Mouse (Mus musculus) kidney, postnatal 25 days (tissue): ENCODE measurements at regions not wholly inside any gene's neighbourhood (a gene's known extent, or its start where the extent isn't known, plus 50 kb on each side); places are given as distances from the start of the nearest gene placed in this dataset.
"Not testable (repeated sequence)": the region's sequence is repeated elsewhere in the genome, so short reads cannot be mapped to it uniquely, and the experiment has no call there.

ENCODE experiments used
- DNase-seq, 2 experiments: peaks; one replicate each; pipeline ENCODE4 v3.0.0; 2021; ENCODE audit warnings: mixed read lengths in 2 of 2

- DNase-seq, result no peak
Measured at GRCm38 (mm10) chr3:157371509-157371908, 162.5 kb upstream of the Zranb2 start.

GRCm38 (mm10) chr3:157373333-157373732 lies 160.6 kb upstream of the Zranb2 start:
- DNase-seq, result no peak

GRCm38 (mm10) chr3:157374178-157374577 lies 159.8 kb upstream of the Zranb2 start:
- DNase-seq, result no peak

GRCm38 (mm10) chr3:157377531-157377930 lies 156.4 kb upstream of the Zranb2 start:
- no peak for DNase-seq

- DNase-seq, result no peak
Measured at GRCm38 (mm10) chr3:157378127-157378526, 155.8 kb upstream of the Zranb2 start.

- no peak for DNase-seq
Measured at GRCm38 (mm10) chr3:157391835-157392234, 142.1 kb upstream of the Zranb2 start.

GRCm38 (mm10) chr3:157393903-157394302 lies 140.1 kb upstream of the Zranb2 start:
- DNase-seq, result no peak

GRCm38 (mm10) chr3:157399909-157400308 lies 134.1 kb upstream of the Zranb2 start:
- no peak for DNase-seq

- no peak for DNase-seq
Measured at GRCm38 (mm10) chr3:157404054-157404453, 129.9 kb upstream of the Zranb2 start.

GRCm38 (mm10) chr3:157423447-157423846 lies 110.5 kb upstream of the Zranb2 start:
- DNase-seq, result not testable (repeated sequence)

- no peak for DNase-seq
Measured at GRCm38 (mm10) chr3:157426720-157427119, 107.2 kb upstream of the Zranb2 start.

GRCm38 (mm10) chr3:157449794-157450193 lies 84.2 kb upstream of the Zranb2 start:
- DNase-seq, result peak in 1 of 2 experiments; percentile 37

GRCm38 (mm10) chr3:157471600-157471999 lies 62.4 kb upstream of the Zranb2 start:
- DNase-seq, result no peak

- no peak for DNase-seq
Measured at GRCm38 (mm10) chr3:157472674-157473073, 61.3 kb upstream of the Zranb2 start.

GRCm38 (mm10) chr3:157477731-157478130 lies 56.2 kb upstream of the Zranb2 start:
- no peak for DNase-seq
